Mouse (Mus musculus): ENCODE data around the gene Nkrf.
"Not testable (repeated sequence)": the region's sequence is repeated elsewhere in the genome, so short reads cannot be mapped to it uniquely, and the experiment has no call there.

The Nkrf gene

GRCm38 (mm10) chrX:36902321-36903114 is at the start of gene Nkrf:
Gene Nkrf, minus strand, starts transcription at chrX:36902899.
- peak; percentile 40 to 45 for DNase-seq (ENCODE audit: low spot score in 2 of 2)

GRCm38 (mm10) chrX:36941106-36941505 is 38.4 kb upstream of the Nkrf start:
- no peak for DNase-seq (ENCODE audit: low spot score in 2 of 2)

- no peak for DNase-seq (ENCODE audit: low spot score in 2 of 2)
These were observed 37.2 kb upstream of the Nkrf start for GRCm38 (mm10) chrX:36939806-36940413.

- DNase-seq (ENCODE audit: low spot score in 2 of 2) = no peak
These were observed 32.7 kb upstream of the Nkrf start for GRCm38 (mm10) chrX:36935326-36935966.

- peak in 1 of 2 experiments; percentile 47 for DNase-seq (ENCODE audit: low spot score in 2 of 2)
These were observed 27.9 kb upstream of the Nkrf start for GRCm38 (mm10) chrX:36930574-36930973.

- DNase-seq (ENCODE audit: low spot score in 2 of 2) = no peak
These were observed 27.0 kb upstream of the Nkrf start for GRCm38 (mm10) chrX:36929694-36930093.

- DNase-seq (ENCODE audit: low spot score in 2 of 2) = no peak
These were observed 26.1 kb upstream of the Nkrf start for GRCm38 (mm10) chrX:36928791-36929190.

GRCm38 (mm10) chrX:36921346-36921745 is 18.6 kb upstream of the Nkrf start:
- no peak for DNase-seq (ENCODE audit: low spot score in 2 of 2)

- no peak for DNase-seq (ENCODE audit: low spot score in 2 of 2)
These were observed 15.1 kb upstream of the Nkrf start for GRCm38 (mm10) chrX:36917749-36918148.

- DNase-seq (ENCODE audit: low spot score in 2 of 2) = peak; percentile 51 to 56
These were observed 8.6 kb upstream of the Nkrf start for GRCm38 (mm10) chrX:36911343-36911742.

GRCm38 (mm10) chrX:36906539-36906938 is 3.8 kb upstream of the Nkrf start:
- DNase-seq (ENCODE audit: low spot score in 2 of 2) = no peak

GRCm38 (mm10) chrX:36903115-36903768 is 543 bp upstream of the Nkrf start:
- DNase-seq (ENCODE audit: low spot score in 2 of 2) = peak; percentile 92 to 94

GRCm38 (mm10) chrX:36901655-36902054 is 1.0 kb downstream of the Nkrf start:
- DNase-seq (ENCODE audit: low spot score in 2 of 2) = no peak

- DNase-seq (ENCODE audit: low spot score in 2 of 2) = not testable (repeated sequence)
These were observed 3.8 kb downstream of the Nkrf start for GRCm38 (mm10) chrX:36898931-36899330.

- DNase-seq (ENCODE audit: low spot score in 2 of 2) = no peak
These were observed 18.0 kb downstream of the Nkrf start for GRCm38 (mm10) chrX:36884719-36885118.

GRCm38 (mm10) chrX:36874704-36875128 is 28.0 kb downstream of the Nkrf start:
- peak in 1 of 2 experiments; percentile 6 for DNase-seq (ENCODE audit: low spot score in 2 of 2)

GRCm38 (mm10) chrX:36874178-36874696 is 28.5 kb downstream of the Nkrf start:
- DNase-seq (ENCODE audit: low spot score in 2 of 2) = peak; percentile 81 to 83

- no peak for DNase-seq (ENCODE audit: low spot score in 2 of 2)
These were observed 28.9 kb downstream of the Nkrf start, which contains the start of the genes Ube2a and C330007P06Rik for GRCm38 (mm10) chrX:36873765-36874164. Gene Ube2a, plus strand, starts transcription at chrX:36873900. Gene C330007P06Rik, minus strand, starts transcription at chrX:36874111.

GRCm38 (mm10) chrX:36870372-36870771 is 32.3 kb downstream of the Nkrf start:
- DNase-seq (ENCODE audit: low spot score in 2 of 2) = no peak

GRCm38 (mm10) chrX:36864609-36865328 is 37.9 kb downstream of the Nkrf start:
- DNase-seq (ENCODE audit: low spot score in 2 of 2) = no peak
